Mouse (Mus musculus): ENCODE measurements around the gene C2. TPM values are rescaled to one million over a fixed set of nuclear protein-coding genes. Genes with fewer than 3 reads are reported as not detected.
"Not testable (repeated sequence)": the region's sequence is repeated elsewhere in the genome, so short reads cannot be mapped to it uniquely, and the experiment has no call there.

Gene C2
- total RNA-seq, 1 experiment from 2014 or later = 86.4 TPM

GRCm38 (mm10) chr17:34830776-34831175 is 67.3 kb downstream of the C2 start:
- DNase-seq = not testable (repeated sequence)

- no peak for DNase-seq
Measured at GRCm38 (mm10) chr17:34814818-34815370, 83.2 kb downstream of the C2 start.

GRCm38 (mm10) chr17:34813747-34814146 is 84.3 kb downstream of the C2 start:
- peak; percentile 59 for DNase-seq

Small RNA genes lying within 50 kb of the gene (microRNA-seq; reads per million reads assigned to microRNA genes)
- 0 to 1.0 reads per million in 2 experiments for gene Mir6970
- gene Mir6971 = 4.6 to 4.8 reads per million in 2 experiments
- 0 reads per million in 2 experiments for gene Mir6972

Other genes starting within 250 kb of the C2 start
- 23.7 and 25.4 TPM in 2 replicates for gene Tnxb, start 227.7 kb downstream of the C2 start, total RNA-seq (2021)
- 134 and 138 TPM in 2 replicates for gene C4b, start 154.4 kb downstream of the C2 start, total RNA-seq (2021)
- gene Cyp21a1, start 93.7 kb downstream of the C2 start, total RNA-seq (2021) = 6,026 and 7,512 TPM in 2 replicates
- gene Stk19, start 61.3 kb downstream of the C2 start, total RNA-seq (2021) = 45.1 and 45.5 TPM in 2 replicates
- 54.8 and 65.0 TPM in 2 replicates for gene Dxo, start 61.2 kb downstream of the C2 start, total RNA-seq (2021)
- gene Skiv2l, start 48.1 kb downstream of the C2 start, total RNA-seq (2021) = 69.2 and 79.3 TPM in 2 replicates
- 57.9 and 61.6 TPM in 2 replicates for gene Nelfe, start 47.9 kb downstream of the C2 start, total RNA-seq (2021)
- 6.5 and 18.6 TPM in 2 replicates for gene Cfb, start 35.7 kb downstream of the C2 start, total RNA-seq (2021)
- 15.0 and 22.5 TPM in 2 replicates for gene Zbtb12, start 18.8 kb downstream of the C2 start, total RNA-seq (2021)
- not detected in 2 replicates for gene Gm20547, start 16.2 kb downstream of the C2 start, total RNA-seq (2021)
- 158 and 186 TPM in 2 replicates for gene Ehmt2, start 204 bp upstream of the C2 start, total RNA-seq (2021)
- 1.7 and 2.4 TPM in 2 replicates for gene Slc44a4, start 16.2 kb upstream of the C2 start, total RNA-seq (2021)
- 26.1 and 27.6 TPM in 2 replicates for gene Neu1, start 33.0 kb upstream of the C2 start, total RNA-seq (2021)
- gene Hspa1b, start 61.0 kb upstream of the C2 start, total RNA-seq (2021) = 29.0 and 79.3 TPM in 2 replicates
- gene Gm20481, start 71.6 kb upstream of the C2 start, total RNA-seq (2021) = not detected in 2 replicates
- gene Hspa1a, start 73.9 kb upstream of the C2 start, total RNA-seq (2021) = 18.9 and 33.6 TPM in 2 replicates
- gene Hspa1l, start 74.4 kb upstream of the C2 start, total RNA-seq (2021) = 0.27 TPM in 1 of 2 replicates, not detected in the other
- gene Lsm2, start 83.6 kb upstream of the C2 start, total RNA-seq (2021) = 39.6 and 51.2 TPM in 2 replicates
- gene Vars, start 102.7 kb upstream of the C2 start, total RNA-seq (2021) = 62.4 and 64.8 TPM in 2 replicates
- 0.57 and 0.97 TPM in 2 replicates for gene Vwa7, start 118.3 kb upstream of the C2 start, total RNA-seq (2021)
- gene Sapcd1, start 129.8 kb upstream of the C2 start, total RNA-seq (2021) = 0.61 TPM in 1 of 2 replicates, not detected in the other
- 1.3 and 1.6 TPM in 2 replicates for gene Msh5, start 148.5 kb upstream of the C2 start, total RNA-seq (2021)
- 79.7 and 90.5 TPM in 2 replicates for gene Clic1, start 151.7 kb upstream of the C2 start, total RNA-seq (2021)
- gene Ddah2, start 160.8 kb upstream of the C2 start, total RNA-seq (2021) = 14.2 and 17.8 TPM in 2 replicates
- gene Ly6g6c, start 167.1 kb upstream of the C2 start, total RNA-seq (2021) = not detected in 2 replicates
- gene Mpig6b, start 167.9 kb upstream of the C2 start, total RNA-seq (2021) = 0.24 TPM in 1 of 2 replicates, not detected in the other
- gene Ly6g6e, start 178.6 kb upstream of the C2 start, total RNA-seq (2021) = not detected in 2 replicates
- gene Ly6g6d, start 179.8 kb upstream of the C2 start, total RNA-seq (2021) = 1.5 and 2.0 TPM in 2 replicates
- gene Ly6g6f, start 187.3 kb upstream of the C2 start, total RNA-seq (2021) = not detected in 2 replicates
- 67.1 and 84.9 TPM in 2 replicates for gene Abhd16a, start 191.0 kb upstream of the C2 start, total RNA-seq (2021)
- not detected in 2 replicates for gene Ly6g5c, start 210.0 kb upstream of the C2 start, total RNA-seq (2021)
- 0.30 and 0.81 TPM in 2 replicates for gene Ly6g5b, start 217.2 kb upstream of the C2 start, total RNA-seq (2021)
- gene Gpank1, start 223.2 kb upstream of the C2 start, total RNA-seq (2021) = 19.0 and 19.4 TPM in 2 replicates
- 201 and 272 TPM in 2 replicates for gene Csnk2b, start 223.8 kb upstream of the C2 start, total RNA-seq (2021)
- gene D17H6S53E, start 228.1 kb upstream of the C2 start, total RNA-seq (2021) = 23.0 and 29.7 TPM in 2 replicates
- gene Apom, start 233.8 kb upstream of the C2 start, total RNA-seq (2021) = 2.9 TPM in 1 of 2 replicates, not detected in the other
- gene Bag6, start 236.9 kb upstream of the C2 start, total RNA-seq (2021) = 403 and 461 TPM in 2 replicates